Mouse (Mus musculus) ES-Bruce4 (cell line): ENCODE data around the gene Git1. TPM values are rescaled to one million over a fixed set of nuclear protein-coding genes. Genes with fewer than 3 reads are reported as not detected.

Experiments used
- H3K27ac ChIP-seq: 2 replicates; pipeline ENCODE4 v1.5.1; 2012; ENCODE audit warnings: low read length, inconsistent platforms; ENCODE audit not compliant: insufficient read depth
- H3K27me3 ChIP-seq: 2 replicates; pipeline ENCODE4 v1.6.1; 2012; ENCODE audit warnings: mild to moderate bottlenecking, low read length, inconsistent platforms; ENCODE audit not compliant: control insufficient read depth, poor library complexity, insufficient read depth, severe bottlenecking
- H3K36me3 ChIP-seq: 2 replicates; pipeline ENCODE4 v1.6.1; 2012; ENCODE audit warnings: inconsistent platforms, mild to moderate bottlenecking, low read length, moderate library complexity; ENCODE audit not compliant: control insufficient read depth, poor library complexity, insufficient read depth, severe bottlenecking
- H3K4me1 ChIP-seq: one replicate; pipeline ENCODE4 v1.8.1; 2011; ENCODE audit warnings: low read length; ENCODE audit not compliant: control insufficient read depth, insufficient read depth
- H3K4me3 ChIP-seq: 2 replicates; pipeline ENCODE4 v1.5.1; 2011; ENCODE audit warnings: low read depth, mild to moderate bottlenecking, low read length
- H3K9ac ChIP-seq: 2 replicates; pipeline ENCODE4 v1.6.1; 2012; ENCODE audit warnings: low read depth, mild to moderate bottlenecking, inconsistent platforms; ENCODE audit not compliant: poor library complexity, severe bottlenecking
- H3K9me3 ChIP-seq: replicated peaks from 2 replicates; pipeline ENCODE4 v1.6.1; 2012; ENCODE audit warnings: mild to moderate bottlenecking, low read length, inconsistent platforms; ENCODE audit not compliant: control insufficient read depth, poor library complexity, insufficient read depth, severe bottlenecking
- CTCF ChIP-seq: IDR thresholded peaks from one replicate; pipeline ENCODE4 v1.8.1; 2011; ENCODE audit warnings: low read depth, low read length
- EP300 ChIP-seq: IDR thresholded peaks from 2 replicates; pipeline ENCODE4 v1.6.1; 2011; ENCODE audit warnings: low read depth, low read length; ENCODE audit not compliant: insufficient read depth
- POLR2A ChIP-seq: IDR thresholded peaks from one replicate; pipeline ENCODE4 v1.8.1; 2011; ENCODE audit warnings: low read length; ENCODE audit not compliant: insufficient read depth
- polyA plus RNA-seq: library from polyadenylated mRNA; stranded (reverse); fragments of >200 nt; gene quantifications from 2 replicates; pipeline ENCODE4 v1.2.4, GENCODE M21; 2011; ENCODE audit warnings: low read depth; ENCODE audit not compliant: missing spikeins, insufficient read depth, insufficient read length

The Git1 gene
- polyA plus RNA-seq, 1 experiment: 56.5 TPM

- TF ChIP-seq CTCF: no peak
- TF ChIP-seq POLR2A: no peak
- H3K27ac ChIP-seq: no peak overlapping the region
- H3K27me3 ChIP-seq: peaks cover 3% of the 10 kb centered on the region; the same call in 1 of the 2 replicates
- H3K4me1 ChIP-seq: peaks cover 2% of the 10 kb centered on the region
- peak overlapping the region; percentile 88 for H3K4me3 ChIP-seq
- H3K36me3 ChIP-seq: no peaks in the 10 kb centered on the region
- peak overlapping the region; percentile 78 for H3K9ac ChIP-seq
- H3K9me3 ChIP-seq: no peaks in the 10 kb centered on the region
Measured at GRCm38 (mm10) chr11:77513811-77514170, 20.4 kb downstream of the Git1 start.

- H3K27ac ChIP-seq: no peak overlapping the region
Measured at GRCm38 (mm10) chr11:77514281-77514831, 21.0 kb downstream of the Git1 start.

GRCm38 (mm10) chr11:77514832-77515636, 21.7 kb downstream of the Git1 start, which contains the start of gene Abhd15:
TSS of gene Abhd15 (plus strand) at chr11:77515121.
- TF ChIP-seq CTCF (no peak), EP300 (no peak), POLR2A (no peak)
- peak within 1 kb of the TSS; percentile 78 for H3K9ac ChIP-seq
- peak within 1 kb of the TSS; percentile 63 for H3K4me3 ChIP-seq
- no peak within 1 kb of the TSS for H3K27ac ChIP-seq
- peaks cover 3% of the 10 kb centered on the region; the same call in 1 of the 2 replicates for H3K27me3 ChIP-seq
- H3K36me3 ChIP-seq: no peaks in the 10 kb centered on the region
- H3K9me3 ChIP-seq: no peaks in the 10 kb centered on the region
- peaks cover 2% of the 10 kb centered on the region for H3K4me1 ChIP-seq

More at GRCm38 (mm10) chr11:77514281-77514831, 21.0 kb downstream of the Git1 start:
- H3K9ac ChIP-seq: peak overlapping the region; percentile 59
- H3K27me3 ChIP-seq: peaks cover 3% of the 10 kb centered on the region; the same call in 1 of the 2 replicates
- peak overlapping the region; percentile 18 for H3K4me3 ChIP-seq
- H3K36me3 ChIP-seq: no peaks in the 10 kb centered on the region
- no peaks in the 10 kb centered on the region for H3K9me3 ChIP-seq
- TF ChIP-seq CTCF (no peak), EP300 (no peak), POLR2A (no peak)
- H3K4me1 ChIP-seq: peaks cover 2% of the 10 kb centered on the region

GRCm38 (mm10) chr11:77515637-77516552, 22.5 kb downstream of the Git1 start, which contains the start of gene Trp53i13:
TSS of gene Trp53i13 (minus strand) at chr11:77515980.
- no peak within 1 kb of the TSS for H3K27ac ChIP-seq

GRCm38 (mm10) chr11:77516553-77517425, 23.4 kb downstream of the Git1 start:
- peaks cover 3% of the 10 kb centered on the region; the same call in 1 of the 2 replicates for H3K27me3 ChIP-seq
- H3K4me3 ChIP-seq: no peak overlapping the region
- TF ChIP-seq POLR2A: no peak
- TF ChIP-seq CTCF: no peak
- no peak for TF ChIP-seq EP300
- no peak overlapping the region for H3K27ac ChIP-seq
- H3K9me3 ChIP-seq: no peaks in the 10 kb centered on the region
- peaks cover 2% of the 10 kb centered on the region for H3K4me1 ChIP-seq
- no peaks in the 10 kb centered on the region for H3K36me3 ChIP-seq
- no peak overlapping the region for H3K9ac ChIP-seq

More at GRCm38 (mm10) chr11:77515637-77516552, 22.5 kb downstream of the Git1 start, which contains the start of gene Trp53i13:
- TF ChIP-seq EP300 (no peak), CTCF (no peak), POLR2A (no peak)
- peak within 1 kb of the TSS; percentile 63 for H3K4me3 ChIP-seq
- H3K4me1 ChIP-seq: peaks cover 2% of the 10 kb centered on the region
- H3K9ac ChIP-seq: peak within 1 kb of the TSS; percentile 59
- H3K9me3 ChIP-seq: no peaks in the 10 kb centered on the region
- peaks cover 3% of the 10 kb centered on the region; the same call in 1 of the 2 replicates for H3K27me3 ChIP-seq
- no peaks in the 10 kb centered on the region for H3K36me3 ChIP-seq
